Mouse (Mus musculus): Measurements from ENCODE around the gene Spag6.

DNA sequence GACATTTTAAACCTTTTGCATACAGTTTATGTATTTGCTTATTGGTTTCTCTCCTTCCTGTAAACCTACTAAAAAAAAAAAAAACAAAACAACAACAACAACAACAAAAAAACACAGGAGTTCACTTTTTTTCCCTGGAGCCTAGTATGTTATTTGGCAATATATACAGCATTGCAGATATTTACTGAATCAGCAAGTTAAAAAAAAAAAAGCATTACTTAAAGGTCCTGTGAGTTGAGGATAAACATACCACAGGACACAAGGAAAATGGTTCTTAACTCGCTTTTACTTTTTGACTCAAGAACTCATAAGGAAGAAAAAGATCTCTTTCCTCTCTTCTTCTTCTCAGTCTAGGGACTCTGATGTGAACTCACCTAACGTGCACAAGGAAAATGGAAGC lies 74.6 kb downstream of the Spag6 start:
- TF ChIP-seq CTCF (IDR thresholded peaks at IDR 0.05; ENCODE audit: borderline replicate concordance, control insufficient read depth, extremely low read depth, insufficient read depth, low read length, poor library complexity) (no peak), POLR2A (IDR thresholded peaks at IDR 0.05; ENCODE audit: control insufficient read depth, extremely low read depth, insufficient read depth, low read length, poor library complexity) (no peak)
